Mouse (Mus musculus) forebrain, embryonic 11.5 days (tissue): ENCODE results near the gene Klf11. TPM values are rescaled to one million over a fixed set of nuclear protein-coding genes. Genes with fewer than 3 reads are reported as not detected.
"Not testable (repeated sequence)": the region's sequence is repeated elsewhere in the genome, so short reads cannot be mapped to it uniquely, and the experiment has no call there.

Source experiments
- ATAC-seq: fragments of 200-750 bp; cut with Nextera tagmentation; replicated peaks from 2 replicates; pipeline ENCODE4 v1.8.0; 2017; ENCODE audit warnings: moderate TSS enrichment; ENCODE audit not compliant: low FRiP score
- DNase-seq: peaks from one replicate; pipeline ENCODE4 v3.0.0-alpha.2; 2017; ENCODE audit warnings: low spot score
- H3K27ac ChIP-seq: fragments of 300-500 bp; sonication (generic); 2 replicates; pipeline ENCODE4 v1.5.1; 2014; ENCODE audit warnings: low read depth, low read length
- H3K27me3 ChIP-seq: fragments of 300-500 bp; sonication (generic); 2 replicates; pipeline ENCODE4 v1.6.1; 2014; ENCODE audit warnings: mild to moderate bottlenecking, low read length, mixed read lengths; ENCODE audit not compliant: control insufficient read depth, insufficient read depth
- H3K36me3 ChIP-seq: fragments of 300-500 bp; sonication (generic); 2 replicates; pipeline ENCODE4 v1.6.1; 2014; ENCODE audit warnings: mild to moderate bottlenecking, low read length, moderate library complexity, mixed read lengths; ENCODE audit not compliant: control insufficient read depth, insufficient read depth
- H3K4me1 ChIP-seq: fragments of 300-500 bp; sonication (generic); replicated peaks from 2 replicates; pipeline ENCODE4 v1.6.1; 2014; ENCODE audit warnings: low read length, mixed read lengths; ENCODE audit not compliant: control insufficient read depth, insufficient read depth
- H3K4me2 ChIP-seq: fragments of 300-500 bp; sonication (generic); 2 replicates; pipeline ENCODE4 v1.6.1; 2014; ENCODE audit warnings: low read depth, mild to moderate bottlenecking, low read length, moderate library complexity, mixed read lengths; ENCODE audit not compliant: severe bottlenecking
- H3K4me3 ChIP-seq: fragments of 300-500 bp; sonication (generic); 2 replicates; pipeline ENCODE4 v1.5.1; 2014; ENCODE audit warnings: low read depth, low read length
- H3K9ac ChIP-seq: fragments of 300-500 bp; sonication (generic); 2 replicates; pipeline ENCODE4 v1.6.1; 2014; ENCODE audit warnings: low read length
- H3K9me3 ChIP-seq: fragments of 300-500 bp; sonication (generic); 2 replicates; pipeline ENCODE4 v1.6.1; 2016; ENCODE audit warnings: low read length, mixed read lengths; ENCODE audit not compliant: control insufficient read depth
- WGBS: fragments of 180-500 bp; shearing (Covaris S2); extraction: QIAGEN DNeasy Blood & Tissue Kit; methylation state at CpG from one replicate; pipeline ENCODE4 v1.1.7; 2014; 5-methylcytosine and 5-hydroxymethylcytosine counted together
- polyA plus RNA-seq: library from polyadenylated mRNA; unstranded; fragments of >200 nt; fragmentation: Nextera tagmentation; extraction: Ambion mirVana; gene quantifications from 2 replicates; pipeline ENCODE4 v1.2.1, GENCODE M21; 2014

The Klf11 gene
- polyA plus RNA-seq, 1 experiment from 2014 or later, result 13.1 TPM

GRCm38 (mm10) chr12:24626401-24626800 is 24.7 kb upstream of the Klf11 start:
- Histone ChIP-seq H3K9me3 (no peaks in the 10 kb centered on the region), H3K9ac (no peak overlapping the region), H3K27me3 (no peaks in the 10 kb centered on the region), H3K4me2 (no peak overlapping the region), H3K4me1 (no peaks in the 10 kb centered on the region), H3K4me3 (no peak overlapping the region), H3K36me3 (no peaks in the 10 kb centered on the region), H3K27ac (no peak overlapping the region)
- DNase-seq (no peak), ATAC-seq (no peak)
- WGBS, result 87% methylated on average over 5 of the region's 5 CpGs

DNA sequence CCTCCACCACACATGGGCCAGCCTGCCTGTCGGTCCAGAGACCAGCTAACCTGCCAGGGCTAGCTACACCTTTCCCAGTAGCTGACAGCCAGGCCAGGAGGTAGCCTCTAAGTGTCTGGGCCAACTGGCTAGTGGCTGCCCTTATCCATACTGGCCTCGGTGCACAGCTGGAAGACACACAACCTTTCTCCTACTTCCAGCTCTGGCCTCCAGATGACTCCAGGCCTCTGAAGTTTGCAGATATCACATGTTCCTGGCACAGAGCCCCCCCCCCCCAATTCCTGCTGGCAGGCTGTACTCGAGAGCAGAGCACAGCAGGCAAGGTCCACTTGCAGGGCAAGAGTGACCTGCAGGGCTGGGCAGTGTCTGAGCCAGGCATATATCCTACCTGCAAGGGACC is 23.9 kb upstream of the Klf11 start:
- Histone ChIP-seq H3K27ac (no peak overlapping the region), H3K4me3 (no peak overlapping the region), H3K9me3 (no peaks in the 10 kb centered on the region), H3K4me2 (no peak overlapping the region), H3K36me3 (no peaks in the 10 kb centered on the region), H3K4me1 (no peaks in the 10 kb centered on the region), H3K27me3 (no peaks in the 10 kb centered on the region), H3K9ac (no peak overlapping the region)
- ATAC-seq, result no peak
- no peak for DNase-seq
- 73% methylated on average over 3 of the region's 3 CpGs for WGBS

DNA sequence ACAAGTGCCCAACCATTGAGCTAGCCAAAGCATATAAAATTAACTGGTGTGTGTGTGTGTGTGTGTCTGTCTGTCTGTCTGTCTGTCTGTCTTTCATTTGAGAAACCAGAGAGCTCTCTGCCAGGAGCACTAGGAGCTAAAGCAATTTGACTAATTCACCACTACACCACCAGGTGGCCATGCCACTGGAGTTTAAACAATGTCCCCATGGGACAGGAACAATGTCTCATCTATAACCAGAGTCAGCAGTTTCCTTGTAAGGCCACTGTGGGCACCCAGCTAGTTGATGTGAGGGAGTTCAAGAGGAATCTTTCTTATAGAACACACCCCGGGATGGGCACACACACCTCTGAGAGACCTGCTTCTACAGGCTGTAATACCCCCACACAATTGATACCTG is 20.9 kb upstream of the Klf11 start:
- ATAC-seq (no peak), DNase-seq (no peak)
- Histone ChIP-seq H3K4me1 (no peaks in the 10 kb centered on the region), H3K36me3 (no peaks in the 10 kb centered on the region), H3K27me3 (no peaks in the 10 kb centered on the region), H3K4me3 (no peak overlapping the region), H3K4me2 (no peak overlapping the region), H3K9me3 (no peaks in the 10 kb centered on the region), H3K9ac (no peak overlapping the region), H3K27ac (no peak overlapping the region)
- 96% methylated on average over 1 of the region's 1 CpGs for WGBS

- WGBS, result 72% methylated on average over 4 of the region's 4 CpGs
- H3K27ac ChIP-seq, result no peak overlapping the region
Measured at GRCm38 (mm10) chr12:24632404-24632803, 18.7 kb upstream of the Klf11 start.

DNA sequence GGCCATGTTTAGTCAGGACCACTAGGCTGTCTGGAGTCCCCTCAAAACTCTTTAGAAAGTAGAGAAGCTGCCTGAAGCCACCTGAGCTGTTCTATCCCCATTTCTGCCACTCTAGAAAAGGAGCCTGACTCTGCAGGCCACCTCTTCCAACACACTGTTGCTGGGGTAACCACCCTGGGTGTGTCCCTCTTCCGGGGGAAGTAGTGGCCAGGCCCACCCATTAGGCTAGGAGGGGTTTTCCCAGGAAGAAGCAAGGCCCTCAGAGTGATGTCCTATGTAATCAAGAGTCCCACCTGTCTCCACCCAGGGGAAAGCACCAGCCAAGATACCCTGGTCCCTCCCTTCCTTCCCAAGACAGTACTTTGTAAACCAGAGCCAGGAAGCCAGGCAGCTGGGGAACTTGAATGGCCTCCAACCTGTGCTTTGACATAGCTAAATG is 17.3 kb upstream of the Klf11 start:
- Histone ChIP-seq H3K9ac (no peak overlapping the region), H3K27ac (no peak overlapping the region), H3K27me3 (no peaks in the 10 kb centered on the region), H3K4me2 (no peak overlapping the region), H3K4me3 (no peak overlapping the region), H3K9me3 (no peaks in the 10 kb centered on the region), H3K36me3 (no peaks in the 10 kb centered on the region), H3K4me1 (no peaks in the 10 kb centered on the region)
- 74% methylated on average over 1 of the region's 1 CpGs for WGBS
- no peak for DNase-seq
- no peak for ATAC-seq

More at GRCm38 (mm10) chr12:24632404-24632803, 18.7 kb upstream of the Klf11 start:
- Histone ChIP-seq H3K4me1 (no peaks in the 10 kb centered on the region), H3K36me3 (no peaks in the 10 kb centered on the region), H3K27me3 (no peaks in the 10 kb centered on the region), H3K4me3 (no peak overlapping the region), H3K9me3 (no peaks in the 10 kb centered on the region), H3K4me2 (no peak overlapping the region), H3K9ac (no peak overlapping the region)
- no peak for DNase-seq
- no peak for ATAC-seq

DNA sequence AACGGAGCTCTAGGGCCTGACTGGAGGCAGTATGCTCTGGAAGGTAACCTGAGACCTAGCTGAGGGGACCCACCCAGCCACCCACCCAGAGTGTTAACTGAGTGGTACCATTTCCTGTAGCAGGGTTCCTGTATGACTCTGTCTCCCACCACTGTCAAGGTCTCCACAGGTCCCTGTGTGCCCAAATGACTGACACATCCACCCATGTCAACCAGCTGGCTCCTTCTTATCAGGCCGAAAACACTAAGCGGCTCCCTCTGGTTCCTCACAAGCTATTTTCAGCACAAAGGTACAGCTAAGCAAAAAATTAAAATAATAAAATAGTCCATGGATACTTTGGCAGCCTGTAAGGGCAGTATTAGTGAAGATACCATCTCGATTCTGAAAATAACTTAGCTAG is 16.9 kb upstream of the Klf11 start:
- Histone ChIP-seq H3K27ac (no peak overlapping the region), H3K27me3 (no peaks in the 10 kb centered on the region), H3K9me3 (no peaks in the 10 kb centered on the region), H3K9ac (no peak overlapping the region), H3K36me3 (no peaks in the 10 kb centered on the region), H3K4me3 (no peak overlapping the region), H3K4me1 (no peaks in the 10 kb centered on the region), H3K4me2 (no peak overlapping the region)
- ATAC-seq (no peak), DNase-seq (no peak)
- WGBS, result 79% methylated on average over 4 of the region's 4 CpGs

- Histone ChIP-seq H3K9ac (no peak overlapping the region), H3K27ac (no peak overlapping the region), H3K9me3 (no peaks in the 10 kb centered on the region), H3K27me3 (no peaks in the 10 kb centered on the region), H3K36me3 (no peaks in the 10 kb centered on the region), H3K4me1 (no peaks in the 10 kb centered on the region), H3K4me2 (no peak overlapping the region), H3K4me3 (no peak overlapping the region)
- ATAC-seq (no peak), DNase-seq (no peak)
- WGBS, result 87% methylated on average over 3 of the region's 3 CpGs
Measured at GRCm38 (mm10) chr12:24634648-24635047, 16.4 kb upstream of the Klf11 start.

DNA sequence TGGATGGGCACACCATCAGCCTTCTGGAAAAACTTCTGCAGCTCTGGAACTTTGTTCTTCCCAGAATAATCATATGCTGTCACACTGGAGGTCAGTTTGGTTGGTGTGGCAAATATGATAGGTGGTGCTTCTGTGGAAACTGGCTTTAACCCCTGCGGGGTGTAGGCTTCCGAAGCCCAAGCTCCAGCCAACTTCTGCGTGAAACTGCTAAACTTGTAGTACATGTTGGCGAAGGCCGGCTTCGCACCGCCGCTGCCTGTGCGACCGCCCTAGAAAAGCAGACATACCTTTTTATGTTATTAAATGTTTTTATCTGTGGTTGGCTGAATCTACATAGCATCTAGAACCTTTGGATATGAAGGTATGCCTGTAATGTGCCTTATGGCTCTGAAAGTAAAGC is 12.3 kb upstream of the Klf11 start:
- not testable (repeated sequence) for DNase-seq
- WGBS, result 98% methylated on average over 10 of the region's 10 CpGs

GRCm38 (mm10) chr12:24642370-24642802 is 8.7 kb upstream of the Klf11 start:
- no peak overlapping the region for H3K4me3 ChIP-seq
- H3K4me2 ChIP-seq, result no peak overlapping the region
- no peaks in the 10 kb centered on the region for H3K4me1 ChIP-seq
- WGBS, result 76% methylated on average over 4 of the region's 4 CpGs
- H3K9me3 ChIP-seq, result no peaks in the 10 kb centered on the region
- no peak for DNase-seq
- ATAC-seq, result no peak
- H3K27ac ChIP-seq, result no peak overlapping the region
- H3K9ac ChIP-seq, result no peak overlapping the region
- no peaks in the 10 kb centered on the region for H3K36me3 ChIP-seq
- no peaks in the 10 kb centered on the region for H3K27me3 ChIP-seq

More for the DNA sequence above, 12.3 kb upstream of the Klf11 start:
- not testable (repeated sequence) for H3K27me3 ChIP-seq, H3K4me2 ChIP-seq, H3K9ac ChIP-seq, H3K27ac ChIP-seq, H3K9me3 ChIP-seq, H3K4me3 ChIP-seq, H3K36me3 ChIP-seq, ATAC-seq, H3K4me1 ChIP-seq
